Mouse (Mus musculus): ENCODE data around the gene Csnk1e. TPM values are rescaled to one million over a fixed set of nuclear protein-coding genes. Genes with fewer than 3 reads are reported as not detected.

Csnk1e gene
- polyA plus RNA-seq, 1 experiment from 2014 or later: 100 TPM

- Histone ChIP-seq H3K27ac (no peak overlapping the region), H3K4me3 (no peak overlapping the region), H3K4me1 (no peaks in the 10 kb centered on the region; the same call in 1 of the 2 replicates), H3K4me2 (no peak overlapping the region), H3K36me3 (peaks cover 61% of the 10 kb centered on the region), H3K27me3 (no peaks in the 10 kb centered on the region), H3K9me3 (no peaks in the 10 kb centered on the region), H3K9ac (no peak overlapping the region)
- WGBS: 96% methylated on average over 3 of the region's 3 CpGs
- no peak for ATAC-seq (ENCODE audit: insufficient number of reproducible peaks, insufficient read depth, low FRiP score, low TSS enrichment, low read depth)
Measured at GRCm38 (mm10) chr15:79417379-79417778, 38.0 kb downstream of the Csnk1e start.

GRCm38 (mm10) chr15:79416460-79417085 lies 38.8 kb downstream of the Csnk1e start:
- Histone ChIP-seq H3K27me3 (no peaks in the 10 kb centered on the region), H3K4me3 (no peak overlapping the region), H3K4me1 (no peaks in the 10 kb centered on the region; the same call in 1 of the 2 replicates), H3K27ac (no peak overlapping the region), H3K4me2 (no peak overlapping the region), H3K9ac (no peak overlapping the region), H3K9me3 (no peaks in the 10 kb centered on the region), H3K36me3 (peaks cover 53% of the 10 kb centered on the region)
- ATAC-seq (ENCODE audit: insufficient number of reproducible peaks, insufficient read depth, low FRiP score, low TSS enrichment, low read depth): no peak
- WGBS: 89% methylated on average over 10 of the region's 10 CpGs

GRCm38 (mm10) chr15:79414513-79414912 lies 40.9 kb downstream of the Csnk1e start:
- 40% methylated on average over 4 of the region's 4 CpGs for WGBS
- Histone ChIP-seq H3K9ac (no peak overlapping the region), H3K4me3 (no peak overlapping the region), H3K9me3 (no peaks in the 10 kb centered on the region), H3K36me3 (peaks cover 32% of the 10 kb centered on the region), H3K27me3 (no peaks in the 10 kb centered on the region), H3K4me1 (no peaks in the 10 kb centered on the region; the same call in 1 of the 2 replicates), H3K4me2 (no peak overlapping the region), H3K27ac (no peak overlapping the region)
- no peak for ATAC-seq (ENCODE audit: insufficient number of reproducible peaks, insufficient read depth, low FRiP score, low TSS enrichment, low read depth)

GRCm38 (mm10) chr15:79413802-79414201 lies 41.6 kb downstream of the Csnk1e start:
- Histone ChIP-seq H3K9me3 (no peaks in the 10 kb centered on the region), H3K4me2 (no peak overlapping the region), H3K9ac (no peak overlapping the region), H3K4me1 (no peaks in the 10 kb centered on the region; the same call in 1 of the 2 replicates), H3K27ac (0 out of 2 replicates have a peak overlapping the region, but pooled peaks have one; percentile 28), H3K4me3 (no peak overlapping the region), H3K36me3 (peaks cover 25% of the 10 kb centered on the region), H3K27me3 (no peaks in the 10 kb centered on the region)
- no peak for ATAC-seq (ENCODE audit: insufficient number of reproducible peaks, insufficient read depth, low FRiP score, low TSS enrichment, low read depth)
- 77% methylated on average over 8 of the region's 8 CpGs for WGBS

- no peak for ATAC-seq (ENCODE audit: insufficient number of reproducible peaks, insufficient read depth, low FRiP score, low TSS enrichment, low read depth)
- Histone ChIP-seq H3K36me3 (peaks cover 19% of the 10 kb centered on the region), H3K4me2 (no peak overlapping the region), H3K9ac (no peak overlapping the region), H3K4me1 (no peaks in the 10 kb centered on the region; the same call in 1 of the 2 replicates), H3K27me3 (no peaks in the 10 kb centered on the region), H3K27ac (no peak overlapping the region), H3K9me3 (no peaks in the 10 kb centered on the region), H3K4me3 (no peak overlapping the region)
- 94% methylated on average over 3 of the region's 3 CpGs for WGBS
Measured at GRCm38 (mm10) chr15:79413201-79413600, 42.2 kb downstream of the Csnk1e start.

- Histone ChIP-seq H3K4me3 (no peak overlapping the region), H3K9me3 (no peaks in the 10 kb centered on the region), H3K27me3 (no peaks in the 10 kb centered on the region), H3K4me2 (no peak overlapping the region), H3K36me3 (peaks cover 5% of the 10 kb centered on the region), H3K27ac (peak overlapping the region; percentile 24), H3K9ac (no peak overlapping the region), H3K4me1 (peaks cover 3% of the 10 kb centered on the region)
- no peak for ATAC-seq (ENCODE audit: insufficient number of reproducible peaks, insufficient read depth, low FRiP score, low TSS enrichment, low read depth)
- WGBS: 45% methylated on average over 10 of the region's 10 CpGs
Measured at GRCm38 (mm10) chr15:79411363-79412065, 43.9 kb downstream of the Csnk1e start.

- Histone ChIP-seq H3K27me3 (no peaks in the 10 kb centered on the region), H3K27ac (no peak overlapping the region), H3K9ac (no peak overlapping the region), H3K4me1 (peaks cover 10% of the 10 kb centered on the region), H3K4me3 (no peak overlapping the region), H3K9me3 (no peaks in the 10 kb centered on the region), H3K4me2 (no peak overlapping the region), H3K36me3 (no peaks in the 10 kb centered on the region)
- WGBS: 89% methylated on average over 4 of the region's 4 CpGs
- no peak for ATAC-seq (ENCODE audit: insufficient number of reproducible peaks, insufficient read depth, low FRiP score, low TSS enrichment, low read depth)
Measured at GRCm38 (mm10) chr15:79409077-79409573, 46.2 kb downstream of the Csnk1e start.

GRCm38 (mm10) chr15:79406564-79406963 lies 48.8 kb downstream of the Csnk1e start:
- 70% methylated on average over 4 of the region's 4 CpGs for WGBS
- Histone ChIP-seq H3K36me3 (no peaks in the 10 kb centered on the region), H3K27ac (no peak overlapping the region), H3K4me2 (no peak overlapping the region), H3K4me1 (peaks cover 23% of the 10 kb centered on the region), H3K4me3 (no peak overlapping the region), H3K9ac (no peak overlapping the region), H3K27me3 (no peaks in the 10 kb centered on the region), H3K9me3 (no peaks in the 10 kb centered on the region)
- no peak for ATAC-seq (ENCODE audit: insufficient number of reproducible peaks, insufficient read depth, low FRiP score, low TSS enrichment, low read depth)

GRCm38 (mm10) chr15:79404277-79404676 lies 51.1 kb downstream of the Csnk1e start:
- Histone ChIP-seq H3K27me3 (no peaks in the 10 kb centered on the region), H3K27ac (no peak overlapping the region), H3K4me2 (peak overlapping the region; percentile 80), H3K4me1 (peaks cover 46% of the 10 kb centered on the region), H3K9me3 (no peaks in the 10 kb centered on the region), H3K4me3 (no peak overlapping the region), H3K36me3 (no peaks in the 10 kb centered on the region), H3K9ac (peak overlapping the region; percentile 87; the same call in 1 of the 2 replicates)
- 19% methylated on average over 1 of the region's 1 CpGs for WGBS
- no peak for ATAC-seq (ENCODE audit: insufficient number of reproducible peaks, insufficient read depth, low FRiP score, low TSS enrichment, low read depth)

GRCm38 (mm10) chr15:79403763-79404210 lies 51.6 kb downstream of the Csnk1e start:
- Histone ChIP-seq H3K9me3 (no peaks in the 10 kb centered on the region), H3K4me1 (peaks cover 46% of the 10 kb centered on the region), H3K9ac (peak overlapping the region; percentile 87), H3K4me3 (peak overlapping the region; percentile 86), H3K27ac (peak overlapping the region; percentile 89), H3K4me2 (peak overlapping the region; percentile 80), H3K36me3 (no peaks in the 10 kb centered on the region), H3K27me3 (no peaks in the 10 kb centered on the region)
- no peak for ATAC-seq (ENCODE audit: insufficient number of reproducible peaks, insufficient read depth, low FRiP score, low TSS enrichment, low read depth)
- 12% methylated on average over 9 of the region's 9 CpGs for WGBS

GRCm38 (mm10) chr15:79402836-79403762 lies 52.3 kb downstream of the Csnk1e start, which contains the start of gene Tmem184b:
Tmem184b (minus strand) TSS chr15:79403569.
- WGBS: under 1% methylated on average over 90 of the region's 90 CpGs
- Histone ChIP-seq H3K27me3 (no peaks in the 10 kb centered on the region), H3K36me3 (0 out of 2 replicates have a peak, but pooled peaks cover 5% of the 10 kb centered on the region), H3K9ac (peak within 1 kb of the TSS; percentile 87), H3K9me3 (no peaks in the 10 kb centered on the region), H3K4me2 (peak within 1 kb of the TSS; percentile 80), H3K27ac (peak within 1 kb of the TSS; percentile 89), H3K4me3 (peak within 1 kb of the TSS; percentile 86), H3K4me1 (peaks cover 53% of the 10 kb centered on the region)
- ATAC-seq (ENCODE audit: insufficient number of reproducible peaks, insufficient read depth, low FRiP score, low TSS enrichment, low read depth): peak; percentile 74; the same call in 1 of the 2 replicates

Data from embryonic facial prominence, embryonic 13.5 days (tissue).